Mouse (Mus musculus) gastrocnemius, adult 8-10 months (tissue): ENCODE measurements around the gene Aplp2. TPM values are rescaled to one million over a fixed set of nuclear protein-coding genes. Genes with fewer than 3 reads are reported as not detected.

Experiments
- DNase-seq, 2 experiments: peaks; one replicate each; pipeline ENCODE4 v3.0.0; 2022; ENCODE audit warnings: low spot score in 2 of 2
- total RNA-seq, 4 experiments: library from RNA; stranded (reverse); gene quantifications; 2 replicates each; pipeline ENCODE4 v1.2.4; 2022

Gene Aplp2
- total RNA-seq, 4 experiments from 2014 or later = 91.3 to 137 (median 108) TPM

DNA sequence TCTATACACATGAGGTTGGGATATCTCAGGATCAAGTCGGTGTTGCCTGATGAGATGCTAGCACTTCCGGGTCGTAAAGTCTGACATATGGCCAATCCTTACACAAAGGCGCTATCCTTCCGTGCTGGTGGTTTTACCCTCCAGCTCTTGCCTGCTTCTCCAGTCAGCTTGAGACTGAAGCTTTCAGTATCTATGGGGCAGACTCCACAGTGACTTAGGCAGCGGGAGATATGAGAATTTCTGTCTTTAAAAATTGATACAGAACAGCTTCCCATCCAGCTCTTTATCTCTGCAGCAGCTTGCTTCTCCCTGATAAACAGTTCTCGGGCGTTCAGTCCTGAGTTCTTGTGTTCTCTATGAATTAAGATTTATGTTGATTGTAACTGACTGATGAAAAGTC is 14.9 kb upstream of the Aplp2 start:
- no peak for DNase-seq

- peak; percentile 53 to 73 for DNase-seq
Measured at GRCm38 (mm10) chr9:31225808-31226207, 14.2 kb upstream of the Aplp2 start.

DNA sequence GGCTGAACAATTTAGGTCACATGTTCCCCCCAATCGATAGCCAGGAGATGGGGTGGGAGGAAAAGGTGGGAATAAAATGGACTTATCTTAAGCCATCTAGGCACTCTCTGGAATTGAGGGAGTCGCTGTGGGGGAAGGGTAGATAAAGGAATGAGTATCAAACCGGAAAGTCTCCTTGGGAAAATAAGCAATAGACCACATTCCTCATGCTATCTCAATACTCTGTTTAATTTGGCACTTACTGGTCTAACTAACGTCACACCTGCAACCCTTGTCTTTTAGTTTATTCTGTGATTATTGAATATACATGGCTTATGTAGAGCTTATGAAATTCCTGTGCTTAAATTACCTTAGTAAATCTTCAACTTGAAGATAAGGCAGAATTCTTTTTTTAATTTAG is 11.9 kb upstream of the Aplp2 start:
- DNase-seq = no peak

- no peak for DNase-seq
Measured at GRCm38 (mm10) chr9:31221170-31221569, 9.6 kb upstream of the Aplp2 start.

- DNase-seq = no peak
Measured at GRCm38 (mm10) chr9:31217631-31218380, 6.2 kb upstream of the Aplp2 start.

DNA sequence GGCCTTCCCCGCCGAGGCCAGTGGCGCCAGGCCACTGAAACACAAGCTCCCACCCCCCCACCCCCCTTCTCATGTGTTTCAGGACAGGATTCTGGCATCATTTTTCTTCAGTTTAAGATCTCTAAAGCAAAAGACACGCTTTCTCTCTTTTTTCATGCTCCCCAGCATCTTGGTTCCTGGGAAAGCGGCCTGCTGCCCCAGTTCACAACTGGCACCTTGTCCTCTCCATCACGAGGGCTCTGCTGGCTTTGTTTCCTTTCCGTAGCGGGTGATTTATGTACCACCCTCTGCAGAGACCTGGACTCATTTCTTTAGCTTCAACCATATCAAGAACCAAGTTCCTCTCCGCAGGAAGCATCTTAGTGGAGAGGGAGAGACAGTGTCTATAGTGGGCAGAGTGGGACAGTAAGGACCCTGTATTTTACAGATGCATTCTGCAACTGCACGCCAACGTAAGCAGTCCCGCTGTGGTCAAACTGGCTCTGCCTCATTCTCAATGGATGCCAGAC is 939 bp upstream of the Aplp2 start:
- DNase-seq = peak in 1 of 2 experiments; percentile 22

- DNase-seq = peak; percentile 10 to 23
Measured at GRCm38 (mm10) chr9:31210749-31211689, 596 bp downstream of the Aplp2 start.

GRCm38 (mm10) chr9:31210163-31210562 is 1.5 kb downstream of the Aplp2 start:
- no peak for DNase-seq

GRCm38 (mm10) chr9:31209502-31209901 is 2.1 kb downstream of the Aplp2 start:
- no peak for DNase-seq

DNA sequence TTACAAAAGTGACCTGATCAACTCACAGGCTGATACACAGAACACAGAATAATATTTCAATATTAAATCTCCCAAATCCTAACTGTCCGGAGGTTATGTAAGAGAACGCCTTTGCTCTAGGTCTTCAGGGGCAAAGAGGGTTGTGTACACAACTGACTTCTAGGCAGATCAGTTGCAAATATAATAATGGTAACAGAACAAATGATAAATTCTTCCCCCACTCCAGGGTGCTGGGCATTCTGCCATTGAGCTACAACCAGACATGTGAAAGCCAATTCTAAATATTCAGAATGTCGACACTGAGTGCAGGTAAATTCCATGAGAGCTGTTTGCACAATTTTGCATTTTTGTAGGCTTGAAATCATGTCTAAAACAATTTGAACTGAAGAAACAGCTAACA is 3.9 kb downstream of the Aplp2 start:
- no peak for DNase-seq

DNA sequence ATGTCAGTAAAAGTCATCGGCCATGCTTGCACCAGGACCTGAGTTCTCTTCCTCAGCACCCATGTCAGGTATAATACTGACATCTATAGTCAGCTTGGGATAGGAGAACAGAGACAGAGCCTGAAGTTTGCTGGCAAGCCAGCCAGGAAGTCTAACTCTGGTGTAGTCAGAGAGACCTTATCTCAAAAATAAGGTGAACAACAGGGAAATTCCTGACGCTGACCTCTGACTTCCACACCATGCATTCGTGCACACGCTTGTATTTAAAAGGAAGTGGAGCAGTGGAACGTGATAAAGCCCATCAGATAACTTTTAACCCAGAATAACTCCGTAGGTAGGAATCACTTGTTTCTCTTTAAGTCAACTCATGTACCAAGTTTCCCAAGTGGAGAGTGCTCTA is 6.9 kb downstream of the Aplp2 start:
- no peak for DNase-seq

GRCm38 (mm10) chr9:31203571-31204210 is 7.9 kb downstream of the Aplp2 start:
- no peak for DNase-seq

GRCm38 (mm10) chr9:31203068-31203467 is 8.5 kb downstream of the Aplp2 start:
- no peak for DNase-seq

- DNase-seq = no peak
Measured at GRCm38 (mm10) chr9:31198614-31199013, 13.0 kb downstream of the Aplp2 start.

- no peak for DNase-seq
Measured at GRCm38 (mm10) chr9:31197782-31198181, 13.8 kb downstream of the Aplp2 start.

- DNase-seq = no peak
Measured at GRCm38 (mm10) chr9:31196742-31197141, 14.9 kb downstream of the Aplp2 start.

- no peak for DNase-seq
Measured at GRCm38 (mm10) chr9:31195573-31195972, 16.0 kb downstream of the Aplp2 start.

DNA sequence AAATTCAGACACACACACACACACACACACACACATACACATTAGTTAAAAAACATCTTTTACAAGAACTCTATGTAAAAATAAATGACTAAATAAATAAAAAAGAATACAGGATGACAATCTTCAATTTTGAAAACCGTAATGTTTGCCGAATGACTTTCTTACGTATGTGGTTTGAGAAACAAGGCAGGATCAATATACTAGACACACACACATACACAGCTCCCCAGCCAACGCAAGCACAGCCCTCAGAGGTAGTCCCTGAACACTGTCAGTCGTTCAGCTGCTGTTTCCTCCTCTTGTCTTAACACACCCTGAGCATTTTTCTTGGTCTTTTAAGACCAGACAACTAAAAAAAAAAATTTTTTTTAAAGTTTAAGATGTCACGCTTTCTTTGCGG is 19.2 kb downstream of the Aplp2 start:
- no peak for DNase-seq

GRCm38 (mm10) chr9:31191543-31191942 is 20.1 kb downstream of the Aplp2 start:
- no peak for DNase-seq

DNA sequence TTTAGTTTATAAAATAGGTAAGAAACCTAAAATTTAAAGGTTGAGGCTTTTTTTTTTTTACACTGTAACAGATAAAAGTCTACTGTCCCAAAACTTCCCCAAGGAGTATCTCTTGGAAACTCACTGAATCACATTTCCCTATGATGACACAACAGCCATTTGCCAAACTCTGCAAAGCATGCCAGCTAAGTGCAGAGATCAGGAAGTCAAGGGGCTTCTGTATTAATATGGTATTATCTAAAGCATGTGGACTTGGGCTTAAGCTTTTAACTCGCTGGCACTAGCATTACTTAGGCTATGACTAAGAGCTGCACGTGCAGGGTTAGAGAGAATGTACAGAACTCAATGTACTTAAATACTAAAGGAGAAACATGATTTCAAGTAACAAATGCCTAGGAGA is 22.4 kb downstream of the Aplp2 start:
- no peak for DNase-seq

GRCm38 (mm10) chr9:31184439-31184838 is 27.2 kb downstream of the Aplp2 start:
- DNase-seq = no peak

- no peak for DNase-seq
Measured at GRCm38 (mm10) chr9:31183061-31183460, 28.6 kb downstream of the Aplp2 start.
